Mouse (Mus musculus) heart, postnatal 0 days (tissue): ENCODE measurements around the gene Arhgap44. TPM values are rescaled to one million over a fixed set of nuclear protein-coding genes. Genes with fewer than 3 reads are reported as not detected.

Experiments
- ATAC-seq: fragments of 200-750 bp; cut with Nextera tagmentation; 2 replicates; pipeline ENCODE4 v1.8.0; 2017; ENCODE audit warnings: low read depth, moderate number of reproducible peaks, moderate library complexity; ENCODE audit not compliant: insufficient read depth
- DNase-seq: peaks from one replicate; pipeline ENCODE4 v3.0.0-alpha.2; 2016; ENCODE audit warnings: low spot score
- H3K27ac ChIP-seq: fragments of 300-500 bp; sonication (generic); 2 replicates; pipeline ENCODE4 v1.5.1; 2014; ENCODE audit warnings: low read depth, mild to moderate bottlenecking
- H3K27me3 ChIP-seq: fragments of 300-500 bp; sonication (generic); 2 replicates; pipeline ENCODE4 v1.6.1; 2014; ENCODE audit warnings: low read length, mixed read lengths; ENCODE audit not compliant: control insufficient read depth, insufficient read depth
- H3K36me3 ChIP-seq: fragments of 300-500 bp; sonication (generic); replicated peaks from 2 replicates; pipeline ENCODE4 v1.6.1; 2014; ENCODE audit warnings: low read length, mixed read lengths; ENCODE audit not compliant: control insufficient read depth, insufficient read depth
- H3K4me1 ChIP-seq: fragments of 300-500 bp; sonication (generic); 2 replicates; pipeline ENCODE4 v1.6.1; 2014; ENCODE audit warnings: antibody characterized with exemption; ENCODE audit not compliant: control insufficient read depth, insufficient read depth
- H3K4me2 ChIP-seq: fragments of 300-500 bp; sonication (generic); 2 replicates; pipeline ENCODE4 v1.6.1; 2014; ENCODE audit warnings: low read depth, mild to moderate bottlenecking, low read length, moderate library complexity
- H3K4me3 ChIP-seq: fragments of 300-500 bp; sonication (generic); 2 replicates; pipeline ENCODE4 v1.5.1; 2014; ENCODE audit warnings: low read depth, low read length
- H3K9ac ChIP-seq: fragments of 300-500 bp; sonication (generic); replicated peaks from 2 replicates; pipeline ENCODE4 v1.6.1; 2014; ENCODE audit warnings: low read depth, low read length, mixed read lengths
- H3K9me3 ChIP-seq: fragments of 300-500 bp; sonication (generic); replicated peaks from 2 replicates; pipeline ENCODE4 v1.6.1; 2016; ENCODE audit warnings: low read length; ENCODE audit not compliant: control insufficient read depth
- CTCF ChIP-seq: IDR thresholded peaks from 2 replicates; pipeline ENCODE4 v1.5.1; 2016; ENCODE audit warnings: antibody characterized with exemption, control low read depth, low read depth
- EP300 ChIP-seq: IDR thresholded peaks from 2 replicates; pipeline ENCODE4 v1.6.1; 2016; ENCODE audit warnings: antibody characterized with exemption, low read depth
- WGBS: fragments of 180-500 bp; shearing (Covaris S2); extraction: QIAGEN DNeasy Blood & Tissue Kit; methylation state at CpG from one replicate; pipeline ENCODE4 v1.1.7; 2014; 5-methylcytosine and 5-hydroxymethylcytosine counted together
- polyA plus RNA-seq: library from polyadenylated mRNA; unstranded; fragments of >200 nt; fragmentation: Nextera tagmentation; extraction: Ambion mirVana; gene quantifications from 2 replicates; pipeline ENCODE4 v1.2.1, GENCODE M21; 2015
- total RNA-seq: library from RNA; depleted of rRNA; stranded (reverse); fragments of >200 nt; gene quantifications from 2 replicates; pipeline ENCODE4 v1.2.3, GENCODE M21; 2014; ENCODE audit warnings: low replicate concordance

Arhgap44 gene
- total and polyA plus RNA-seq, 2 experiments from 2014 or later, result 8.5 to 17.7 TPM

GRCm38 (mm10) chr11:65090386-65090785, 72.4 kb downstream of the Arhgap44 start:
- 86% methylated on average over 6 of the region's 6 CpGs for WGBS
- H3K36me3 ChIP-seq, result no peaks in the 10 kb centered on the region
- no peak for DNase-seq

DNA sequence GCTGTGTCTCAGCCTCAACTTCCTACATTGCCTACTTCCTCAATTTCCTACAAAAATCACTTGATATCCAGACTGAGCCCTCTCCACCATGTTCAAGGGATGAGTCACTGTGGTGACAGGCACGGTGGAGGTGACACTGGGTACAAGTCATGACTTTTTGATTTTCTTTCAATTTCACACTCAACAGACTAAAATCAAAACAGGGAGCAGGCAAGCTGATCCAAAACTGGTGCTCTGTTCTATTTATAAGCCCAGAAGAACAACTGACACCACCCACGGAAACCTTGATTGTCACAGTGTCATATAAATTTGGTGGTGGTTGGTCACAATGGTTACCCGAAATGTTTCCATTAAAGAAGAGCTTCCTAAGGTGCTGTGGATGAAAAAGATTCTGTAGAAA, 72.8 kb downstream of the Arhgap44 start:
- 72% methylated on average over 3 of the region's 3 CpGs for WGBS
- Histone ChIP-seq H3K27ac (no peak overlapping the region), H3K9ac (no peak overlapping the region), H3K36me3 (no peaks in the 10 kb centered on the region), H3K4me3 (no peak overlapping the region), H3K4me2 (no peak overlapping the region), H3K9me3 (no peaks in the 10 kb centered on the region), H3K27me3 (no peaks in the 10 kb centered on the region), H3K4me1 (no peaks in the 10 kb centered on the region; the same call in 1 of the 2 replicates)
- ATAC-seq (no peak), DNase-seq (no peak)
- TF ChIP-seq CTCF (no peak), EP300 (no peak)

More at GRCm38 (mm10) chr11:65090386-65090785, 72.4 kb downstream of the Arhgap44 start:
- Histone ChIP-seq H3K27ac (no peak overlapping the region), H3K27me3 (no peaks in the 10 kb centered on the region), H3K4me1 (no peaks in the 10 kb centered on the region; the same call in 1 of the 2 replicates), H3K9me3 (no peaks in the 10 kb centered on the region), H3K4me3 (no peak overlapping the region), H3K4me2 (no peak overlapping the region), H3K9ac (no peak overlapping the region)
- no peak for TF ChIP-seq EP300
- no peak for TF ChIP-seq CTCF
- ATAC-seq, result no peak

GRCm38 (mm10) chr11:65089282-65089681, 73.5 kb downstream of the Arhgap44 start:
- no peak overlapping the region for H3K9ac ChIP-seq
- H3K9me3 ChIP-seq, result no peaks in the 10 kb centered on the region
- H3K4me3 ChIP-seq, result no peak overlapping the region
- no peak overlapping the region for H3K4me2 ChIP-seq
- ATAC-seq, result no peak
- no peak for DNase-seq
- H3K36me3 ChIP-seq, result no peaks in the 10 kb centered on the region
- no peaks in the 10 kb centered on the region; the same call in 1 of the 2 replicates for H3K4me1 ChIP-seq
- H3K27ac ChIP-seq, result no peak overlapping the region
- 74% methylated on average over 6 of the region's 6 CpGs for WGBS
- H3K27me3 ChIP-seq, result no peaks in the 10 kb centered on the region
- TF ChIP-seq CTCF (no peak), EP300 (no peak)

- 23% methylated on average over 5 of the region's 5 CpGs for WGBS
- DNase-seq, result peak; percentile 49
- Histone ChIP-seq H3K4me3 (no peak overlapping the region), H3K27ac (no peak overlapping the region), H3K9me3 (no peaks in the 10 kb centered on the region), H3K4me1 (no peaks in the 10 kb centered on the region; the same call in 1 of the 2 replicates), H3K27me3 (no peaks in the 10 kb centered on the region), H3K36me3 (no peaks in the 10 kb centered on the region), H3K4me2 (no peak overlapping the region), H3K9ac (no peak overlapping the region)
- TF ChIP-seq EP300, result no peak
- peak; percentile 77 for TF ChIP-seq CTCF
- ATAC-seq, result peak; percentile 57; the same call in 1 of the 2 replicates
Measured at GRCm38 (mm10) chr11:65088451-65089222, 74.1 kb downstream of the Arhgap44 start.

DNA sequence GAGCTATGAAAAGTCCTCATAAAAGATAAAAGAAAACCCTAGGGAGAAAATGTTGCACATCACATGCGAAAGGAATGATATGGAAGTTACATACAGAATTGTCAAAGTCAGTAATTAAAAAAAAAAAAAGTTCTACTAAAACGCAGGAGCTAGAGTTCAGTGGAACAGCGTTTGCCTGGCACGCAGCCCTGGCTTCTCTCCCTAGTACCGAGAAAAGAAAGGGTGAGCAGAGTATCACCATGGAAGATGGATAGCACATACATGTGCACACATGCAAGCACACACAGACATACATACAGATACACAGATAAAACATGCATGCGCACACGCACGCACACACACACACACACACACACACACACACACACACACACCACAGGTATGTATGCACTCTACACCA, 82.0 kb downstream of the Arhgap44 start:
- H3K4me1 ChIP-seq, result no peaks in the 10 kb centered on the region
- DNase-seq, result no peak
- WGBS, result 63% methylated on average over 8 of the region's 8 CpGs
- no peak for TF ChIP-seq CTCF
- TF ChIP-seq EP300, result no peak
- no peaks in the 10 kb centered on the region for H3K9me3 ChIP-seq
- H3K9ac ChIP-seq, result no peak overlapping the region
- ATAC-seq, result peak; percentile 41; the same call in 1 of the 2 replicates
- no peaks in the 10 kb centered on the region for H3K27me3 ChIP-seq
- H3K4me3 ChIP-seq, result no peak overlapping the region
- peak overlapping the region; percentile 36 for H3K27ac ChIP-seq
- no peak overlapping the region for H3K4me2 ChIP-seq
- no peaks in the 10 kb centered on the region for H3K36me3 ChIP-seq
